Mouse (Mus musculus) monocyte, adult 2 months (primary cell): ENCODE measurements around the gene Calcoco1.

Source experiments
- DNase-seq, 2 experiments: peaks; one replicate each; pipeline ENCODE4 v3.0.0; 2022; ENCODE audit warnings: low spot score in 2 of 2, low read depth in 1 of 2

Calcoco1 gene

DNA sequence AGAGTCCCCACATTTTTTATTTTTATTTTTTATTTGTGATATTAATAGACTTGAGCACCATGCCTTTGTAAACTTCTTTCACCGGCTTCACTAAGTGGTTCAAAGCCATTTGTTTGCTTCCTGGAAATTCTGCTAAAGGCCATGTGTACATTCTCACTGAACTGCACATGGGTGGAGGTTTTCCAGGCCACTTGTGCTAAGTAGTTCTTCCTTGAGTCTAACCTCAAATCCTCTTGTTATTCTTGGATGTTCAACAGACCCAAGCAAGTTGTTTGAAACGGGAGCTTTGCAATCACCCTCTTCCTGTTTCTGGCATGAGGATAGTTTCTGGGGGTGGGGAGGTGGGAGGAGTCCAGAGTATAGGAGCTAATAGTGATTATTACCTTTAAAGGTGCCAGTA is 16.5 kb upstream of the Calcoco1 start:
- DNase-seq, result no peak

DNA sequence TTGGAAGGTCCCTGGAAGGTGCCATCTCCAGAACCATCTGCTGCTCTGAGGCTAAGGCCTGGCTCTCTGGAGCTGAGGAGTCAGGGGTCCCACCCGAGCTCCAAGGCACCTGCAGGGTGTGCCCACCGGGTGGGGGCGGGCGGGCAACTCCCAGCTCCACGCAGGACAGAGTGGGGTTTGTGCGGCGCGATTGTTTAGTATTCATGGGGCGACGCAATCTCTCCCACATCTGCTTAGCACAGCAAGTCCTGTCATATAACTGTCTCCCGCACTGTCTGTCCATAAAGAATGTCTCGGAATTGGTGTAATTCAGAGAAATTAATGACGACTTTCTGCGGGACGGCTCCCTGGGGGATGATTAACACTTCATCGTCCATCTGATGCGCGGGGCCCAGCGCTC is 15.1 kb upstream of the Calcoco1 start:
- no peak for DNase-seq

DNA sequence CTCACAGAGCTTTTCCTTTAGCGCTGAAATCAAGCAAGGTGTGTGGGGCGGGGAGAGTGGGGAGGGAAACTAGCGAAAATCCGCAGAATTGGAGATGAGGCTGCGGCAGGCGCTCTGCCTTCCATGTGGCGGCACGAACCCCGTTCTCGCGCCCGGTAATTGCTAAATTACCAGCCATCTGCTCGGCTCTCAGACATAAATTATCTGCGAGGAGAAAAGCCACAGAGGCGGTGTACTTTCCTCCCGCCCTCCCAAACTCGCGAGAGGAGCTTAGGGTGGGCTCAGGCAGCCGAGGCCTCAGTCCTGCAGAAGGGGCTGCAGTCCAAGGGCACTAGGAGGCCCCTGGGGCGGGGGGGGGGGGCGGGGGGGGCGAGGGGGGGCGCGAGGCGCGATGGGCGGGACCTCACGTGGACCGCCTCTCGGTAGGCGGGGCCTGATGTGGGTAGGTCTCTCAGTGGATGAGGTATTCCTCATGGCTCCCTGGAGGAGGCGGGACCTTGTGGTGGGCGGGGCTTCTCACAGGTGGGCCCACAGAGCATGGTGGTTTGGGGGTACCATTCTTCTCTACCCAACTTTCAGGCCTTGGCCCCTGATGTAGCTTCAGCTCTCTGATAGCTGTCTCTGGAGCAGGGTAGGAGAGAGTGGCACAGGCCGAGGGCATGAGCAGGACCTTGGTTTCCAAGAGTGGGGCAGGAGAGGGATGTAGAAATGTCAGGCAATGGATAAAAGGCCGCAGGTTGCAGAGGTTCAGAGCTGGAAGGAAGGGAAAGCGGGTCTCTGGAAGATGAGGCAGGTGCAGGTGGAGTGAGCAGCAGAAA is 14.4 kb upstream of the Calcoco1 start:
- DNase-seq, result no peak

DNA sequence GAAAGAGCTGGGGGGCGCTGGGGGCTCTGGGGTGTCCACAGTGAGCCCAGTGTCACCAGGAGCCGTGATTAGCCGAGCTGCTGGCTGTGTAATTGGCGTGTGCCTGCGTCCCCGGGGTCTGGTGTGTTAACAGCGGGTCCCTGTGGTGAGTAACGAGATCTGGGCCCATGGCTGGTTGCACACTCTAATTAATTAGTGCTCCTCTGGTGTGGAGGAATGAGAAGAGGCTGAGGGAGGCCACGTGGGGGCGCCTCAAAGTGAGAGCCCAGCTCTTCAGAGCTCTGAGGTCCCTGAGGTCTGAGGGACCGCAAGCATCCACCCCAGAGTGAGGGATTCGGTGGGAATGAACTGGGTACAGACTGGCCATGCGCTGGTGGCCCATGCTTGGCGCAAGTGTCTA is 13.1 kb upstream of the Calcoco1 start:
- no peak for DNase-seq

DNA sequence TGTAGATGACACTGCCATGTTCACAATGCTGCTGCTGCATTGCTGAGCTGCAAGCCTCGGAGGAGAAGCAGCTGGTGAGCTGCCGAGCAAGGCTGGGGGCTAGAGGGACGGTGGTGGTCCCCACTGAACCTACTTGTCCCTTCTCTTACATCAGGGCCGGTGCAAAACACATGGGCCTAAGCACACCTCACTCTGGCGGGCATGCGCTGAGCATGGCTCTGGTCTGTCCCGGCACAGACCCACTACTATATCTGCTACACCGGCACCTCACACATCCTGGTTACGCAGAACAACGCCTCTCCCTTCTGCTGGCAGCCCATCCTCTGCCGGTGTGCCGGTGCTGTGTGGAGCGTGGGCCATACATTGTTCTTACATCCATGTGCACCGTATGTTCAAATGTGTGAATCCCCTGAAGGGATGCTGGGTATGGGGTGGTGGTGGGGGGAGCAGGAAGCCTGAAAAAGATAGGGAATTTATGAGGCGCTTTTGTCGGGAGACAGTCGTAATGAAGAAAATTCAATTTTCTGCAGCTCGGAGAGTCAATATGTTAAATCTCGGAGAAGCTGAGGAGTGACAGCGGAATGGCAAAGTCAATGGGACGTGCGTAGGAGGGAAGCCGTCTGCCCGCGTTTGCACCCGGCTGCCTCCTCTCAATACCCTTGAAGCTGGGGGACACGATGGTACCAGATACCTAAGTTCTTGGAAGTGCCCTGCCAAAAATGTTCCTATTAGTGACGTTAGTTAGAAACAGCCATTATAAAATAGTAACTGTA is 12.0 kb upstream of the Calcoco1 start:
- DNase-seq, result no peak

DNA sequence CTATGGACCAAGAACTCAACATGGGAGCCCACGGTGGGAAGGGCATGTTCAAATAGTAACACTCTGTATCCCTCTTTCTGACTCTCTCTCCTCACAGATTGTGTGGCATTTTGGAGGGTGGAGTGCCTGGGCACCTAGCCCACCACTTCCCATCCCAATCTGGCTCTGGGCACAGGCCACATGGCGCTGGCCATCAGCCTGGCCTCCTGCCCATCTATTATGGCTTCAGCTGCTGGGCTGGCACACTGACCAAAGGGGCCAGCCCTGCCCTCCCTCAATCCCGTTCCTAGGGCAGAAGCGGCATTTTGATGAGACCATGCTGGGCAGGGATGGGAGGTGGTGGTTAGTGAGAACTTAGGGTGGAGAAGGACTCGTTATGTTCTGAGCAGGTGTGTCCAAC is 11.3 kb upstream of the Calcoco1 start:
- DNase-seq, result no peak

DNA sequence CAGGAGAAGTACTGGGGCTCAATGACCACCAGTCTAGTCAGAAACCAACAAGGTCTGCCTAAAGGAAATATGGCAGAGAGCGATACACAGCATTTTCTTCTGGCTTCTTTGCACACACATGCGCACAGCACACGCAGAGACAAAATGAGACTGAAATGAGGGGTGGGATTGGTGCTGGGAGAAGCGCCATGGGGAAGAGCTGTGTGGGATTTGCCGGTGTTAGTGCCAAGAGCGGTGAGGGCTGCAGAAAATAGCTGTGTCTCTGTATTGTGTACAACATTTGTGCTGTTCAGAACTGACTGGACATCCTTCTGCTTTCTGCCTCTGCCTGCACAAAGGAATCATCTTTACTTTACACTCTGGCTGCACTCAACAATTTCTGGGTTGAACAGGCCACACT is 10.4 kb upstream of the Calcoco1 start:
- no peak for DNase-seq

DNA sequence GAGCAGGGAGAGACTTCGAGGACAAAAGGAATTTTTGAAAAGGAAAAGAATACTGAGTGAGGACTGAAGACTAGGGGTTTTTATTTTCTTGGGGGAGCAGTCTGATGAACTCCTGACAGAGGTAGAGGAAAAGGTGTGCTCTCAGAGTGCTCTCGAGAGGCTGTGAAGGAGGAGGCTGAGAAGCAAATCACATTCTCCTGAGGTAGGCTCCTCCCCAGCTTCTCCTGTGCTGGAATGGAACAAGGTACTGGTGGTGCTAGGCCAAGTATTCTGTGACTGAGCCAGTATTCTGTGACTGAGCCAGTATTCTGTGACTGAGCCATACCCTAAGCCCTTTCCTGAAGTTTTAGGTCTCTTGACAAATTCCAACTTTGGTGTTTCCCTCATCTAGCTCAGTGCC is 6.0 kb upstream of the Calcoco1 start:
- no peak for DNase-seq

DNA sequence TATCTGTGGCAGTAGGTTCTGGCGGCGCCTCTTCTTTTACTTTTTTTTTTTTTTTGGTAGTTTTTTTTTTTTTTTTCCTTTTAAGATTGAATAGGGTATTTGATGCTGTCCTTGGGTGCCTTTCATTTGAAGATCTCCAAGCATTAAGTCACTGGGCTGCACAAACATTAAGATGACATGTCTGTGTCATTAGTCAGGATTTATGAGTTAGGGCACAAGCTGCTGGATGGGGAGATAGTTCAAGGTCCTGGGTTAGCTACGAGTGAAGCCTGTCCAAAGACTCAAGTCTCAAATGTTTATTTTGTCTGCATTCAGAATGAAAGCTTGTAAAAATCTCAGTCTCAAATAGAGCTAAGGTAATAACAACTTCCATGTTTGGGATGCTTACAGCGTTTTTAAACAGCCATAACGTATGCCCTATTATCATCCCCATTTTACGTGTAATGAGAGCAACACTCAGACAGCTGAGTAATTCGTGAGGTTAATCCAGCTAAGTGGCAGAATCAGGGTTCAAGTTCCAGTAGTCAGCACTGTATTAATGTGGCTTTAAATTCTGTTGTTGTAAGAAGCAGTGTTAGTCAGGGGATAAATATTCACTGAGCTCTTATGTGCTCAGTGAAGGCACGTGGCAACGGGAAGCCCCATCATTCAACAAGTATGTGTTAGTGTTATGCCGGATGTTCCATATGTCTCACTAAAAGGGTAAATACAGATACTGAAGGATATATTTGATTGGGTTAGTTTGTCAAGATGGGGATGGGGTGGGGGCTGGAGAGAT is 1.6 kb upstream of the Calcoco1 start:
- DNase-seq, result no peak

DNA sequence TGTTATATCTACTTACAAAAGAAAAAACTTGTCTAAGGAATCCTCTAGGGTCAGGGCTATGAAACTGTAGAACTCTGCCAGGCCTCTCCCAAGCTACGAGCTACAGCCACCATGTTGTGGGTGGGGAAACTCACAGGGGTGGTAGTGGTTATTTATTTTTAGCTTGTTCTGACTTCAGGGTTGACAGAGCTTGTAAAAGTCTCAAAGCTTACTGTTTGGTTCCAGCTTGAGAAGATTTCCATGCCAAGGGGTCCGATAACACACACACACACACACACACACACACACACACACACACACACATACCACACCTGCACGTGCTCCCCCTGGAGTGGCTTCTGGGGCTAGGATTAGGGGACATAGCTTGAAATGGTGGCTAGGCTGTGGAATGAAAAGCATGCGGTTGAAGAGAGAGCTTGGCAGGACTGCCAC is 538 bp upstream of the Calcoco1 start:
- no peak for DNase-seq

DNA sequence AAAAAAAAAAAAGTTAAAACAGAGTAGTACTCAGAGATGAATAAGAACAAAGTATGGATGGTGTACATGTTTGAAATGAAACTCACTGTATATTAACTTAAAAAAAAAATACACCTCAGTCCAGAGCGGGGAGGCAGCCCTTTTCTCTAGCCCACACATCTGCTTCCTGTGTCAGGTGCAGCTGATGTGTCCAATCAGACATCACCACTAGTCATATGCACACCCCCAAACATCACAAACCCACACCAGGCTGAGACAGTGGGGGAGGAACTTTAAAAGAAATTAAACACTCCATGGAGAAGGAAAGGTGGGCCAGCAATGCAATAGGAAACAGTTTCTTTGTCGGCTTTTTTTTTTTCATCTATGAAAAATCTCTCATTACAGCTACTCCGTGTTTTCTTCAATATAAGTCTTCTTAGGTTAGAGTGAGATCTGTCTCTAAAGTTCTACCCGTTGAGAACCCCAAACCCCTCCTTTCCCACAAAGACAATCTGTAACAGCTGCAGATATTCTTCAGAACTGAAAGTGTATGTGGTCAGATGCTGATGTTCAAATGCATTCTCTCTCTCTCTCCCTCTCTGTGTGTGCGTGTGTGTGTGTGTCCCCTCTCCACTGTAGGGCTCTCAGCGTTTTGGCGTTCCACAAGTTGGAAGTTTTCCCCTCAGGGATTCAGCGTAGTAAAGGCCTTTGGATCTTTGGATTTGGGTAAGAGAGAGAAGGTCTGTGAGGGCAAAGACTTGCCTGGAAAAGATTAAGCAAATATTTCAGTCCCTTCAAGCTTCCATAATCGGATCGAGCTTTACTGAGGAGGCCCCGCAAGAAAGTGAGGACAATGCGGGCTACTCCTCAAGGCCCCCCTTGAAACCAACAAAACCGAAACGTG is 721 bp downstream of the Calcoco1 start:
- no peak for DNase-seq

DNA sequence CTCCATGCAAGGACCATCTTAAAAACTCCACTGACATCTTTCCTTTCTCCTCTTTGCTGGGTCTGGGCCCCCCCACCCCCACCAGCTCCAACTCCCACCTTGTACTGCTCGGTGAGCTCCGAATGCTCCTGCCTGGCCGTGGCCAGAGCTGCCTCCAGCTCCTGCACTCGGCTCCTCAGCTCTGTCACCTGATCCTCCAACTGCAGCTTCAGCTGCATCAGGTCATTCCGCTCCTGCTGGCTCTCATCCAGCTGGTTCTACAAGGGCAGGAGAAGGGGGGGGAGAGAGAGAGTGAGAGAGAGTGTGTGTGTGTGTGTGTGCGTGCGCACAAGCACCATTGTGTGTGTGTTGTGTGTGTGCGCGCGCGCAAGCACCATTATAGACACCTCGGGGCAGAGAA is 5.8 kb downstream of the Calcoco1 start:
- no peak for DNase-seq

DNA sequence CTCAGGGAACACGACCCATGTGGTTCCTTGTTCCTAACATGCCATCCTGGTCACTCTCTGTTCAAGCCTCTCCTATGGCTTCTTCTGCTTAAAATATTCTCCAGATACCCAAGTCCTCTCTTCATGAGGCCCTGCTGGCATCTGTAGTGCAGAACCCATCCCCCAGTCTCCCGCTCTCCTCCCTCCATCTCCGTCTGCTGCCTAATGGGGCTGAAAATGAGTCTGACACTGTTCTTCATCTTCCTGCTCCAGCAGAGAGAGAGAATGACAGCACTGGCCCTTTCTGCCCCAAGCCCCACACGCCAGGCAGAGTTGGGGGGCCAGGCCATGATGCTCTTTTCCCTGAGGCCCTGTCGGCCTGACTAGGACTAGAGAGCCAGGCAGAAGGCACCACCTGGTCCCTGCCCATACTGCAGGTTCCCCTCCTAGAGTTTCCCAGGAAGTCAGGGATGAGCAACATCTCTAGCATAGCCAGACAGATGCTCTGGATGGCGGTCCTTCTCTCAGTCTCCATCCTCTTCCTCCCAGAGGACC is 14.2 kb downstream of the Calcoco1 start:
- no peak for DNase-seq

DNA sequence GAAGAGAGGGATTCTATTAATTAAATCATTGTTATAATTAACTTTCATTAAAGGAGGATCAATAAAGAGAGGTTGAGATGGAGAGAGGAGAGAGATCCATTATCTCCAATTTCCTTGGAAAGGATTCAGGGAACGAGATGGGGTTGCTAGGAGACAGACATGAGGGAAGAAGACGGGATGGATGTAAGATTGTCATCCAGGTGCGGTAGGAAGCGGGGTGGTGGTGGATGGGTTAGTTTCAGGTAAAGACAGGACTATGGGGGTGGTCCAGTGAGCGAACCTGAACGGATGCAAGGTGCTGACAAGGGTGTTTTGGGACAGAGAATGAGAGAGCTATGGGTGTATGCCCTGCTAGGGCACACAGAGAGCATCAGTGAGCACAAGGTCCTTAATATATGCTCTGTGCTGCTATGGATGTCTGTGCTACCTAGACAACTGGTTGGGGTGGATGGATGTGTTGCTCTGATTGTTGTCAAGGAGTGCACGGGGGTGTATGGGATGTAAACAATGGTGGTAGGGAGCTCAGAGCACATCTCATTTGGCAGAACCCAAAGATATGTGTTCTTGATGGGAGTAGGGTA is 16.0 kb downstream of the Calcoco1 start:
- no peak for DNase-seq

DNA sequence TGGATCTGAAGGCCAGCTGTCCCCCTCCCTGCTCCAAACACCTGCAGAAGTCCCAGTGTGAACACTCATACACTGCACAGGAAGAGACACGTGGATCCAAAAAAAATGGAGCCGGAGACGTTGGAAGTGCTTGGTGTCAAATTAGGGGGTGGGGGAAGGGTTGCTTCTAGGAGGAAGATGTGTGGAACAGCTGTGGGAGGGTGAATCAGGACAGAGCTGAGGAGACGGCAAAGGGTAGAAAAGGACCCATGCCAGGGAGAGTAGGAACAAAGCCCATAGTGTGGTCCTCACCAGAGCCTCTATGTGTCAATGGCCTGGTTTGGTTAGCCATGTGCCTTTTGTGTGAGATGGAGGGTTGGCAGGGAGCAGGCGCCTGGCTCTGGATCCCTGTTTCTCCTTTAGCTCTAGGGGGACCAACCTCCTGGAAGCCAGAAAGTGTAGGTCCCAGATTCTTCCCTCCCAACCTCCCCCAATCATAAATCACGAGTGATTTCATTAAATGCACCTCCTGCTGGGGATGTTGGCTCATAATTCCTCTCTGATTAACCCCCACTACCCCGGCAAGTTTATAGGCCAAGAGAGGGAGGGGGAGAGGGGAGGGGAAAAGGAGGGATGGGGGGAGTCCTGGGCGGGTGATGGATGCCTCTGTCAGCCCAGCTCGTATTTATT is 16.6 kb downstream of the Calcoco1 start:
- DNase-seq, result no peak

DNA sequence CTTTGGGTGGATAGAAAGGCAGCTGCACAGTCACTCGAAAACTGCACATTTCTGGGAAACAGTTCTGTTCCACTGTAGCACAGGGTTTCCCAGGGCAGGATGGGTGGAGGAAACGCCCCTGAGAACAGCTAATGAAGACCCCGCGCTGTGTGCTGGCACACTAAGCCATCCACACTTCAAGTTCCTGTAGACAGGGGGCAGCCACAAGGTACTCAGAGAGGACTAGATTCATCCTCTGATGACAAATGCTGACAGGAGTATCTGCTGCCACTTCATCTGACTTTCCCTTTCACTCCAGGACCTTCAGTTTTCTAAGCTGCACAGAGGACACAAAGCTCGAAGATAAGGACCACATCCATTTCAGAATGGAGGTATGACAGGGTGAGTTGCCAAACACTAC is 17.2 kb downstream of the Calcoco1 start:
- DNase-seq, result no peak

DNA sequence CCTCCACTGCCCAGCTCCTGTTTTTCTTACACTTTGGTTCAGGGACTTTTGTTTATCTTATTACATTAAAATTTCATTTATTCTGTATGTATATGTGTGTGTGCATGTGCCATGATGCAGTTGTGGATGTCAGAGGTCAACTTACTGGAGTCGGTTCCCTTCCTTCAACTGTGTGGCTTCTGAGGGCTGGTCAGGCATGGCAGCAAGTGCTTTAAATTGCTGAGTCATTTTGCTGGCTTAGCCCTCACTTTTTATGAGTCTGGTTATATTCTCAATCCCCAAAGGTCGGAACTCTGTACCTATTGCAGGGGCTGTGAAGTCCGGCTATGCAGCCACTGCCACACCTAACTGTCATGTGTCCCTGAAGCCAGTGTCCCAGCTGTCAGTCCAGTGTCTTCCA is 19.0 kb downstream of the Calcoco1 start:
- DNase-seq, result no peak

DNA sequence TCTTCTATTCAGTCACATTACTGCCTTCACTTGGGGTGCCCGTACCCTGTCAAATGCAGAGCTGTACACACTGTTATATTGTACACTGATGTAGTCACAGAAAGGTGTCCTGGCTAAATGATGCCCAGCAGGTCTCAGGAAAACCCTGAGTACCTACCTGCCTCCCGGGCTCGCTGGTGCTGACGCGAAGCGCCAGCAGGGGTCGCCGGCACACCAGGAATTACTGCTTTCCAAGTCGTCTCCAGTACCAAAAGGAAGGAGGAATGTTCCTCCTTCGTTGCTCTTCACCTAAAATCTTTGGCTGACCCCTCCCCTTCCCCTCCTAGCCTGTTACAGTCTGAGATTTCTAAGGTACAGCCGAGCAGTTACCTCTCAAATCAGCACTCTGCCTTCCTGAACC is 23.8 kb downstream of the Calcoco1 start:
- DNase-seq, result peak in 1 of 2 experiments; percentile 19

DNA sequence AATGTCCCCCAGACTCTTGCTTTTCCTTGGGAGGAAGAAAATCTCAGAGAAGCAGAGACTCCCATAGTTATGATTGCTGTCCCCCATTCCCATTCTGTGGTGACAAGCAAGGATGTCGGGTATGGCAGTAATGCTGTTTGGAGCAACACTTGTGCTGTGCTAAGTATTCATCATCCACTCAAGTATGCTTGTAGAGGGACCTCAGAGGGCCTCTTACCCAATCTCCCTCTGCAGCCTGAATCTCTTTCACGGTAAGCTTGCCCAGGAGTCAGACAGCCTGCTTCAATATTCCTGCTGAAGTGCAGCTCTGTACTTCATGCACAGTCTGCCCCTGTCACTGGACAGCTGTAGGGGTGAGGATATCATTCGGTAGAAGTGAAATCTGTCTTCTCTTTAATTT is 25.1 kb downstream of the Calcoco1 start:
- DNase-seq, result no peak

DNA sequence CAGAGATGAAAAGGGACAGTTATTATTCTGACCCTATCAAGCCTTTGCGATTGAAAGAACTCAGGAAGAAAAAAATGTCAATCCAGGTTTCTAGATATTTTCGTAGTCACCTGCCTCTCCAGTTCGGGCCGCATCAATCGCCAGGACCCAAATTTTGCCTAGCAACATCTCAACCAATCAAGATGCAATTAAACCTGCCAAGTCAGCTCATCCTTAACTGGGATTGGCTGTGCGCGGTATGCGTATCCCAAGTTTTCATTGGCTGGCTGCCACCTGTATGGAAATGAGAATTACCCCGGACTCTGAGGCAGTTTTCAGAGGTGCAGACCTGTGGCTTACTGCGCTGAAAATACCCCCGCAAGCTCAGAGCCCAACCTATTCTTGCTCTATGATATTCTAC is 28.4 kb downstream of the Calcoco1 start:
- no peak for DNase-seq
